Mouse (Mus musculus) monocyte, adult 5-6 weeks (primary cell): Measurements from ENCODE around the gene Ahcyl1. TPM values are rescaled to one million over a fixed set of nuclear protein-coding genes. Genes with fewer than 3 reads are reported as not detected.

Experiments
- ATAC-seq: fragments of 153-309, 156-312 bp; replicated peaks from 2 replicates; pipeline ENCODE4 v1.8.0; 2017; ENCODE audit warnings: mild to moderate bottlenecking; ENCODE audit not compliant: low TSS enrichment, insufficient number of reproducible peaks, severe bottlenecking, poor library complexity, low FRiP score
- total RNA-seq: library from RNA; stranded (forward); fragments of 200-1000, 200-491, 200-594 nt; gene quantifications from 3 replicates; pipeline ENCODE4 v1.2.3, GENCODE M21; 2017

The Ahcyl1 gene
- total RNA-seq, 1 experiment from 2014 or later = 53.6 TPM

DNA sequence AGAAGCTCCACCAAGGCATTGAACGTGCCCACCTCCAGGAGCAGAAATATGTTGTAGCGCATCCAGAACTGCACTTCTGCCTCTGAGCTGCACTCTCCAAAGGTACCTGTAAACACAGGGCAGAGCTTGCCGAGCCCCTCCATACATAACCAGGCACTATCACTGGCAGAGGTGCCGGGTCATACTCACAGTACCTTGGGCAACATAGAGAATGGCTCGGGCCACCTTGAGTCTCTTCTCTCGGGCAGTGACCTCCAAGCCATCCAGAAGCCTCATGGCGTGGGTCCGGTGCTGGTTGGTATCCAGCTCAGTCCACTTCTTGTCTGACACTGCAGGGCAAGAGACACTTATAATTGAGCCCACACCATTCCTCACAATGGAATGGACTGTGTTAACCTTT is 69.6 kb downstream of the Ahcyl1 start:
- no peak for ATAC-seq

DNA sequence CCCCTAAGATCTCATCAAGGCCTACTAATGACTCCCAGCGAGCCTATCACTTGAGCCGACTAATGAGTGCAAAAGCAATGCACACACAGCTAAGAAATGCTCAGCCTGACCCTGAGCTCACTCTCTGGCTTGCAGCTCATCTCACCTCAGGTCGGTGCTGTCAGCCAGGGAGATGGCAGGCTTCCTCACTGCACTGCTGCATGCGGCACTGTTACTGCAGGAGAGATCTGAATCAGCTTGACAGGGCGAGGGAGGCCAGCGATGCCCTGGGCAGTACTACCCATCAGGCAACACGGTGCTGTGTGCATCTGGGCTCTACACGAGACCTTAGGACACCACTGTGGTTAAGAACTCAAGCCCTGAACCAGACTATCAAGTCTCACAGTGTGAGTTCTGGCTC is 70.8 kb downstream of the Ahcyl1 start:
- no peak for ATAC-seq

DNA sequence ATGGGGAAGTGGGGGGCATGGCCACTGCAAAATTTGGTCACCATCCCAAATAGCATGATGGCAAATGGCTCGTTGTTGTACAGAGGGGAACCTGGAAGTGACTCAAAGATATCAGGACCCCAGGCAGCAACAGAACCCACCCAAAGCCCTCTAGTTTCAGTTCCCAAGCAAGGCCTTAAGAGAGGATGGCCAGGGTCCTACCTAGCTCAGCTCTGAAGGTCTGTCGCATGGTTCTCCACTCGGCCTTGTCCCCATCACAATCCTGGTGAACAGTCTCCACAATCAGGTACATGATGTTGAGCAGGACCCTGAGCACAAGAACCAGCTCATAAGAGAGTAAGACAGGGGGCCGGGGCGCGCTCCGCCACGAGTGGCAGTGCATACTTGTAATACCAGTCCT is 71.9 kb downstream of the Ahcyl1 start:
- no peak for ATAC-seq

DNA sequence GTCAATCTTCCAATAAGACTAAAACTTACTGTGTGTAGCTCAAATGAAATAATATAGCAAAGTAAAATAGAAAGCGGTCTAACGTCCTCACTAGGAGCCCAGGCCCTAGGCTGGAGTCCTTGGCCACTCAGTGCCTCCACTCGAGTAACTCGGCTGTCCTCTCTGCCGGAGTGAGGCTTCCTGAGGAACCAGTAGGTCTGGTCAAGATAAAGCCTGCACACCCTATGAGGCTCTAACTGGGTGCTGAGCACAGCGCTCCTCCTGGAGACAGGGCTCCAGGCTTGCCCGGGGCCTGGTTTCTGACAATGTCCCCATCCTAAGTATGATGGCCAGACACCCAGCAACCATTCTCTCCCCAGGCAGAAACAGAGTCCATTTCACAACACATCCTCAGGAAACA is 73.8 kb downstream of the Ahcyl1 start:
- no peak for ATAC-seq

DNA sequence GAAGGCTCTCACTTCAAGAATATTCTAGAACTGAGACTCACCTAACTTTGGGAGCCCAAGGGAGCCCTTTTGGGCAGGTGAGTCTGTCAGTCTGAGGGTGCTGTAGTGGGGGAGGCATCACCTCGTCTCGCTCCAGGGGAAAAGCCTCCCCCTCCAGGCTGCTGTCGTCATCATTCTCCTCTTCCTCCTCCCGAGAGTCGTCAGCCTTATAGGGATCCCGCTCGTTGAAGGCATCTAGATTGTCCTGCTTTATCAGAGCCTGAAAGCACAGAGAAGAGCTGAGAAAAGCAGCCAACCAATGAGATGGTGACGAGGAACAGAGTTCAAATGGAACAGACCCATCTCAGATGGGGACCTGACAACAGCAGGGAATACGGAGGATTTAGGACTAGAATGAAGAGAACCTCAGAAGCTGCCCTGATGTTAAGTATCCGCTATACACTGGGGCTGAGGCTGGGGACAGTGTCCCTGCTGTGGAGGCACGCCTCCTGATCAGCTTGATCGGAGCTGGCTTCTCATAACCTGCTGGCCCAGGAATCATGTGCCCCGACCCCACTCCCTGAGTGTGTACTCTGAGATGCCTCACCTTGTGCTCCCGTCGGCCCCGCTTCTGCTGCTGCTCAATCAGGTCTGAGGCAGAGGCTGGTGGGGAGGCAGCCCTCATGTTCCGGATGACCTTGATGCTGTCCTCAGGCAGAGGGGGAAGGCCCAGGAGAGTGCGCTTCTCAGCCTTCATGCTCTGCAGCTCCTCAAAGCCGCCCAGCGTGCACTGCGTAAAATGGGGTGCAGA is 74.9 kb downstream of the Ahcyl1 start:
- ATAC-seq = no peak

DNA sequence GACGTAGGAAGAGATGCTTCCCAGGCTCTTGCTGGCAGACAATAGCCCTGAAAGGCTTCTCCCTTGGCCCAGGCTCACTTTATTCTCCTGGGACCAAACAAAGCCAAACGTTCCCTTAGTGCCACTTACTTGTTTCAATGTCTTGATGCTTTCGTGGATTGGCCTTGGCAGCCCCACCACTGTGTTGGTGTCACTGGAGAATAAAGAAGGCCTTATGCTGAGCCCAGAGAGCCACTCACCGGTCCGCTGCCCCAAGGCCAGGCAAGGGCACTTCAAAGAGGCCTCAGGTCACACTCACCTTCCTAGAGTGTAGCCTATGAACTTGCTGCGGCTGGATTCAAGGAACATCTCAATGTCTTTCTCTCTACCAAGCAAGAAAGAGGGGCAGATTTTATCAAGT is 76.4 kb downstream of the Ahcyl1 start:
- no peak for ATAC-seq

DNA sequence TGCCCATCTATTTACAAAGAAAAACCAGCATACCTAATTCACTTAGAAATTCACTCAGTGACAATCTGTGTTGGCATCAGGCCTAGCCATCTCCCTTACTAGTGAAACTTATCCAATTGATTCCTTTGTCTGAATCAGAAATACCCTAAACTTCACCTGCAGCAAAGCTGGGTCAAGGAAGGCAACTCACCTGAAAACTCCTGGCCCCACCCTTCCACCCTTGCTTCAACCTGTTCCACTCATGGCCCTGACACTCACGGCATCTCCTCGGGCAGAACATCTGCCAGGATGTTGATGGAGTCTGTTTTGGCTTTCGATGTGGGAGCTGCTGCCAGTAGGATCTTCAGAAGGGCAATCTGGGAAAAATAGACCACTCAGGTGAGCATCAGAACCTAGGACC is 78.6 kb downstream of the Ahcyl1 start:
- ATAC-seq = no peak

Other genes starting within 250 kb of the Ahcyl1 start
- not detected in 3 replicates for gene Kcnc4, start 237.0 kb downstream of the Ahcyl1 start, total RNA-seq
- gene Slc6a17, start 178.5 kb downstream of the Ahcyl1 start, total RNA-seq = not detected in 3 replicates
- not detected in 3 replicates for gene Ubl4b, start 141.5 kb downstream of the Ahcyl1 start, total RNA-seq
- not detected in 3 replicates for gene Alx3, start 101.5 kb downstream of the Ahcyl1 start, total RNA-seq
- not detected in 3 replicates for gene Gm10961, start 65.2 kb downstream of the Ahcyl1 start, total RNA-seq
- gene Strip1, start 64.9 kb downstream of the Ahcyl1 start, total RNA-seq = 15.1 to 43.4 TPM (median 42.9 TPM) in 3 replicates
- gene Csf1, start 63.9 kb upstream of the Ahcyl1 start, total RNA-seq = 18.1 to 110 TPM (median 76.3 TPM) in 3 replicates
- gene Eps8l3, start 180.7 kb upstream of the Ahcyl1 start, total RNA-seq = not detected in 3 replicates
- gene Gstm5, start 199.3 kb upstream of the Ahcyl1 start, total RNA-seq = 5.0 to 6.9 TPM in 2 of 3 replicates, not detected in the other
- not detected in 3 replicates for gene Gstm7, start 235.3 kb upstream of the Ahcyl1 start, total RNA-seq
- gene Gstm6, start 247.2 kb upstream of the Ahcyl1 start, total RNA-seq = not detected in 3 replicates